Mouse (Mus musculus) kidney, adult 2 months (tissue): Measurements from ENCODE around the gene Tmem8. TPM values are rescaled to one million over a fixed set of nuclear protein-coding genes. Genes with fewer than 3 reads are reported as not detected.

Experiments used
- DNase-seq: peaks from one replicate; pipeline ENCODE4 v3.0.0; 2021
- H3K27ac ChIP-seq: fragments of 200-500 bp; 2 replicates; pipeline ENCODE4 v1.5.1; 2012; ENCODE audit warnings: low read depth, low read length, control low read depth, inconsistent platforms; ENCODE audit not compliant: insufficient read depth
- H3K27me3 ChIP-seq: fragments of 200-500 bp; replicated peaks from 2 replicates; pipeline ENCODE4 v1.6.1; 2012; ENCODE audit warnings: mild to moderate bottlenecking, moderate library complexity, low read length, inconsistent platforms; ENCODE audit not compliant: control insufficient read depth, insufficient read depth
- H3K36me3 ChIP-seq: fragments of 200-500 bp; 2 replicates; pipeline ENCODE4 v1.6.1; 2012; ENCODE audit warnings: mild to moderate bottlenecking, moderate library complexity, low read length, inconsistent platforms; ENCODE audit not compliant: control insufficient read depth, insufficient read depth
- H3K4me1 ChIP-seq: fragments of 200-500 bp; 2 replicates; pipeline ENCODE4 v1.6.1; 2011; ENCODE audit warnings: low read length; ENCODE audit not compliant: control insufficient read depth, insufficient read depth
- H3K4me3 ChIP-seq: fragments of 200-500 bp; 2 replicates; pipeline ENCODE4 v1.5.1; 2011; ENCODE audit warnings: mild to moderate bottlenecking, low read depth, low read length, control low read depth; ENCODE audit not compliant: insufficient read depth
- CTCF ChIP-seq: fragments of 200-500 bp; conservative IDR thresholded peaks from 2 replicates; pipeline ENCODE4 v1.5.1; 2011; ENCODE audit warnings: low read depth, mild to moderate bottlenecking, control low read depth, low read length, moderate library complexity, mixed read lengths; ENCODE audit not compliant: insufficient read depth, insufficient read length
- POLR2A ChIP-seq: fragments of 200-500 bp; IDR thresholded peaks from one replicate; pipeline ENCODE4 v1.6.1; 2011; ENCODE audit warnings: low read depth, low read length, control low read depth
- WGBS: fragments of 180-500 bp; shearing (Covaris S2); methylation state at CpG from one replicate; pipeline ENCODE4 v1.1.7; 2018; 5-methylcytosine and 5-hydroxymethylcytosine counted together
- polyA plus RNA-seq: library from polyadenylated mRNA; depleted of rRNA; stranded (reverse); fragments of >200 nt; gene quantifications from 2 replicates; pipeline ENCODE4 v1.2.3, GENCODE M21; 2012

The Tmem8 gene
- polyA plus RNA-seq, 1 experiment = 431 TPM

DNA sequence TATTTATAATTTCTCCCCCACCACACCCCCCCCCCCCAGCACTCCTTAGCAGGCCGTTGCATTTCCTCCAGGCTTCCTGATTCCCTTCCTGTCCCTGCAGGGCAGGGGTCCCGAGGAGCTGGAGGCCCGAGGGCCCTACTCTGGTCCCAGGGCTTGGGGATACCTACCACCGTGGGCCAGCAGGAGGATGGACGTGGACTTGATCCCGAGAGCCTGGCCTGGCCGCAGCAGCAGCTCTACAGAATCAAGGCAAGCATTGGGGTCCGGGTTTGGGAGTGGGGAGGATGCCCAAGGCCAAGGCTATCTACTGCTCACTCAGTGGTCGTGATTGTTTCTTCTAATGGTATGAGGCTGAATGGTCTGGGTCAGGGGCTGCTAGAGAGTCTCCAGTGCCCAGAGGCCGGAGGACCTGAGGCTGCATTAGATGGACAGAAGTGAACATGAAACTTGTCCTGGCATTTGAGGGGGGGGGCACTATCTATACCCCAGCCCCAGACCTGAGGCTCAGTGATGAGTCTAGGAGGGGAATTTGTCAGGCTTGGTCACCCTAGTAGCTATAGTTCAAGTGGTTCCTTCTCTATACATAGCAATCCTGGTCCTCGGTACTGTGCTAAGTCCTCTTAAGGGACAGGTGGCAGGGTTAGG, 24.1 kb downstream of the Tmem8 start:
- Histone ChIP-seq H3K27ac (no peak overlapping the region), H3K36me3 (no peaks in the 10 kb centered on the region), H3K27me3 (no peaks in the 10 kb centered on the region), H3K4me3 (no peak overlapping the region), H3K4me1 (peaks cover 11% of the 10 kb centered on the region; the same call in 1 of the 2 replicates)
- 81% methylated on average over 11 of the region's 11 CpGs for WGBS
- DNase-seq = no peak
- TF ChIP-seq CTCF (no peak), POLR2A (no peak)

DNA sequence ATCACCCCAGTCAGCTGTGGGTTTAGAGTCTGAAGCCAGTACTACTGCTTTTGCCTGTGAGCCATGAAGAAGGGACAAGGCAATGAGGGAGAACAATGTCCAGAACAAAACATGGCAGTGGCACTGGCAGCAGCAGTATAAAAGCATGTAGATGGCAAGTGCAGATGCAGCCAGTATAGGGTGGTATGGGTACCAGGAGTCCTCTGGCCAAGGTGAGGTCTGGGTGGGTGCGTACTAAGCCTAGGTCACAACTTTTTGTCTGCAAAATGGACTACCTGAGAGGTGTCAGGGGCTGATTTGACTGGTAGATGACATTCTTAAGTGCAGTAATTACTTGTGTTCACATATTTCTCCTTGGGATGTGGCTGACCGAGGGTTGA, 24.6 kb downstream of the Tmem8 start:
- Histone ChIP-seq H3K36me3 (no peaks in the 10 kb centered on the region), H3K4me3 (peak overlapping the region; percentile 98), H3K4me1 (peaks cover 12% of the 10 kb centered on the region; the same call in 1 of the 2 replicates), H3K27me3 (no peaks in the 10 kb centered on the region), H3K27ac (no peak overlapping the region)
- no peak for DNase-seq
- TF ChIP-seq POLR2A (no peak), CTCF (no peak)
- 72% methylated on average over 2 of the region's 2 CpGs for WGBS

DNA sequence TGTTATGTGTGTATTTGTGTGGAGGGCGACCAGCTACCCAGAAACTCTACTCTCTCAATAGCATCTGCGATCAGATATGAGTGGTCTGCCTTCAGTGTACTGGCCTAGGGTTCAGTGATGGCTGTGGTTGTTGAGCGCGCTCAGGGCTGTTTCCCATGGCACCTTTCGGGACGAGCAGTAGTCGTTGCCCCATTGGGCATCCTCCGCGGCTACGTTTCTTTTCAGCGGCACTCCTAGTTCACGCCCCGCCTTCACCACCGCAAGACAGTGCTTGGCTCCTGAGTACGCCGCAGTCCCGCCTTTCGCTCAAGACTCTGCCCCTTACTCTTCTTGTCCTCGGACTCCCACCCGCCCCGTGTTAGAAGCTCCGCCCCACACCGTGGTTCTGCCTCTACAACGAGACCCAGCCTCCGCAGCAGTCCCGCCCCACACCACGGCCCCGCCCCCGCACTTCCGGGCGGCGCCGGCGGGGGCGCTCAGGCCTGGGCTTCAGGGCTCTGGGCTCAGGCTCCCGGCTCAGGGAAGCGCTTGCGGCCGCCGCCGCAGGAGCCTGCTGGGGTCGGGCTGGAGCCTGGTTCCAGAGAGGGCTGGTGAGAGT, 25.2 kb downstream of the Tmem8 start, which contains the start of gene Axin1:
Gene Axin1 (plus strand): TSS at position 450 of the 598 bp plus-strand sequence.
- Histone ChIP-seq H3K4me3 (peak within 1 kb of the TSS; percentile 98), H3K4me1 (peaks cover 18% of the 10 kb centered on the region; the same call in 1 of the 2 replicates), H3K27me3 (no peaks in the 10 kb centered on the region), H3K36me3 (no peaks in the 10 kb centered on the region), H3K27ac (peak within 1 kb of the TSS; percentile 66)
- WGBS = under 1% methylated on average over 42 of the region's 42 CpGs
- peak; percentile 98 for DNase-seq
- TF ChIP-seq CTCF (no peak; the same call in 1 of the 2 replicates), POLR2A (peak; percentile 23)

DNA sequence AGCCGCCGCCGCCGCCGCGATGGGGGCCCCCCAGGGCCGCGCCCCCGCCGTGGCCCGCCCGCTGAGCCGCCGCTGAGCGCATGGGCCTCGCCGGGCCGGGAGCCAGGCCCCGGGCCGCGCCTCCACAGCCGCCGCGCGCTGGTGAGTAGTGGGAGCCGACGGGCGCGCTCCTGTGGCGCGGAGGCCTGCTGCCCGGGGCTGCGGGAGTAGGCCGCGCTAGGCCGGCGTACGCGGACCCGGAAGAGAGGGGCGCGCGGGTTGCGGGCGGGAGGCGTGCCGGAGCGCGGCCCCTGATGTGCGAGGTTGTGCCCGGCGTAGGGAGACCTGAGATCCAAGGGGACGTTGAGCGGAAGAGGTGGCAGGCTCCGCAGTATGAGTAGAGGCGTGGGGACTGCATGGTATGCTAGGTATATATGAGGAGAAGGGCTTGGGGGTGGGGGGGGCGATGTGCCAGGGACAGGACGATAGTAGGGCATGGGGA, 25.8 kb downstream of the Tmem8 start:
- no peaks in the 10 kb centered on the region for H3K36me3 ChIP-seq
- H3K27me3 ChIP-seq = no peaks in the 10 kb centered on the region
- H3K27ac ChIP-seq = peak overlapping the region; percentile 66
- H3K4me1 ChIP-seq = peaks cover 18% of the 10 kb centered on the region; the same call in 1 of the 2 replicates
- WGBS = 4% methylated on average over 58 of the region's 58 CpGs
- TF ChIP-seq CTCF (no peak), POLR2A (no peak)
- H3K4me3 ChIP-seq = peak overlapping the region; percentile 98
- no peak for DNase-seq

DNA sequence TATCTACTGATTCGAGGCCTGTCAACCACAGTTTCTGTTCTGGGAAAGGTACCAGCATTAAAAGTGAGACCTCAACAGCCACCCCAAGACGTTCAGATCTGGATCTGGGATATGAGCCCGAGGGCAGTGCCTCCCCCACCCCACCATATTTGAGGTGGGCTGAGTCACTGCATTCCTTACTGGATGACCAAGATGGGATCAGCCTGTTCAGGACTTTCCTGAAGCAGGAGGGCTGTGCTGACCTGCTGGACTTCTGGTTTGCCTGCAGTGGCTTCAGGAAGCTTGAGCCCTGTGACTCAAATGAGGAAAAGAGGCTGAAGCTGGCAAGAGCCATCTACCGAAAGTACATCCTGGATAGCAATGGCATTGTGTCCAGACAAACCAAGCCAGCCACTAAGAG, 29.7 kb downstream of the Tmem8 start:
- 64% methylated on average over 4 of the region's 4 CpGs for WGBS
- TF ChIP-seq CTCF = no peak
- TF ChIP-seq POLR2A = no peak
- H3K27ac ChIP-seq = 0 out of 2 replicates have a peak overlapping the region, but pooled peaks have one; percentile 26

DNA sequence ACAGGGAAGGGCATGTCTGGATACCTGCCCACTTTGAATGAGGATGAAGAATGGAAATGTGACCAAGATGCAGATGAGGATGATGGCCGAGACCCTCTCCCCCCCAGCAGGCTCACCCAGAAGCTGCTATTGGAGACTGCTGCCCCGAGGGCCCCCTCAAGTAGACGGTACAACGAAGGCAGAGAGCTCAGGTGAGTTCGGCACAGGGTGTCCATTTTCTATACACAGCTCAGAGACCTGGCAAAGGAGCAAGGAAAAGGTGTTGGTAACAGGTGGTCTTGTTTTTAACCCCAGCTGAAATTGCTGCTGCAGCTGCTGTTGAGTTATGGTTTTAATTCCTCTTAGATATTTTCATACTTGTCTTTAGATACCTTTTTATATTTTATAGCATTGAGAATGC, 30.3 kb downstream of the Tmem8 start:
- DNase-seq = no peak
- no peak for TF ChIP-seq CTCF
- TF ChIP-seq POLR2A = no peak
- H3K27me3 ChIP-seq = no peaks in the 10 kb centered on the region
- H3K27ac ChIP-seq = no peak overlapping the region
- peaks cover 18% of the 10 kb centered on the region; the same call in 1 of the 2 replicates for H3K4me1 ChIP-seq
- no peaks in the 10 kb centered on the region for H3K36me3 ChIP-seq
- WGBS = 89% methylated on average over 5 of the region's 5 CpGs
- no peak overlapping the region for H3K4me3 ChIP-seq

More for the DNA sequence above, 29.7 kb downstream of the Tmem8 start:
- Histone ChIP-seq H3K27me3 (no peaks in the 10 kb centered on the region), H3K36me3 (no peaks in the 10 kb centered on the region), H3K4me1 (peaks cover 21% of the 10 kb centered on the region; the same call in 1 of the 2 replicates), H3K4me3 (no peak overlapping the region)
- DNase-seq = no peak

DNA sequence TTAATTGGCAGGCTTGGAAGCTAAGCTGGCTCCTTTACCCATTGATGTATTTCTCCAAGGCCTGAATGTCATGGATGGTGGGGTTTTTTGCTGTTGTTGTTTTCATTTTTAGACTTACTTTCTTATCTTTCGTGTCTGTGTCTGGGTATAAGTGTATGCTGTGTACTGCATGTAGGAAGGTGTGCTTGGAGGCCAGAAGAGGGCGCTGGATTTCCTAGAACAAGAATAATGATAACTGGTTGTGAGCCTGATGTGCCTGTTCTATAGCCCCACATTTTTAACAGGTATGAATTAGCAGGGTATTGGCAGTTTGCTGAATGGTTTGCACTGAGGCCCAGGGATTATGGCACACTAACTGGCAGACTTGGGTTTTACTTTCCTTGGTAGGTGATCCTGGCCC, 36.0 kb downstream of the Tmem8 start:
- WGBS = 88% methylated on average over 2 of the region's 2 CpGs
- TF ChIP-seq POLR2A (no peak), CTCF (no peak)
- Histone ChIP-seq H3K27ac (no peak overlapping the region), H3K4me1 (peaks cover 3% of the 10 kb centered on the region; the same call in 1 of the 2 replicates), H3K36me3 (no peaks in the 10 kb centered on the region), H3K27me3 (no peaks in the 10 kb centered on the region), H3K4me3 (no peak overlapping the region)
- no peak for DNase-seq
